Mouse (Mus musculus) embryonic fibroblast, embryonic 13.5 days (primary cell): ENCODE measurements around the gene Thop1.

Experiments
- CTCF ChIP-seq: IDR thresholded peaks from 2 replicates; pipeline ENCODE4 v1.5.1; 2011; ENCODE audit warnings: mild to moderate bottlenecking, control low read depth, low read length, moderate library complexity, borderline replicate concordance; ENCODE audit not compliant: insufficient read depth
- POLR2A ChIP-seq: IDR thresholded peaks from 2 replicates; pipeline ENCODE4 v1.6.1; 2011; ENCODE audit warnings: low read depth, mild to moderate bottlenecking, control low read depth, low read length, moderate library complexity

DNA sequence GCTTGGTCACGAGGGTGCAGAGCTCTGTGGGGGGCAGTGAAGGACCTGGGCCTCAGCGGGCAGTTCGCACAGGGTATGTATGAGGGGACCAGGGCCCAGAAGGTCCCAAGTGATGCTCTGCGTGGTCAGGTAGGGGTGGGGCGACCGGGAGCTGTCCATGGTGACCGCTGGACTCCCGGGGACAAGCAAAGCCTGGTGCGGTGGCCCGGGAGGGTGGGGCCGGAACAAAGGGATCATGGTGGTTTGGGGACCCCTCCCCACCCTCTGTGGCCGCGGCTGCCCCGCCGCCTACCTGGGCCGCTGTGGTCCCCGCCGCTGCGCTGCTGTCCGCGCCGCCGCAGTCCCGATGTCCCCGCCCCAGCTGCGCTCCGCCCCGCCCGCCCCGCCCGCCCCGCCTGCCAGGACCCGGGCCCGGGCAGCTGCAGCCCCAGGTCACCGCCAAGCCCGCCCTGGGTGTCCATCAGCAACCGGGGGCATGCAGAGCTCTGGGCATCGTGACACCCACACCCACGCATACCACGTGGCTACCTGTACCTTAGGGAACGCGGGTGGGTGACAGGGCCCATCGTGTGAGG, 44.7 kb upstream of the Thop1 start:
- TF ChIP-seq CTCF: no peak
- TF ChIP-seq POLR2A: no peak
